Mouse (Mus musculus): ENCODE measurements around the gene Rps6kb2. TPM values are rescaled to one million over a fixed set of nuclear protein-coding genes. Genes with fewer than 3 reads are reported as not detected.
A peak's percentile ranks its signal among the peaks of the same experiment; 100 is the strongest.

Rps6kb2 gene
- polyA plus RNA-seq, 1 experiment from 2014 or later, result 61.6 TPM

GRCm38 (mm10) chr19:4117006-4117405, 46.1 kb downstream of the Rps6kb2 start:
- no peak for ATAC-seq (ENCODE audit: low FRiP score)
- peaks cover 10% of the 10 kb centered on the region for H3K4me1 ChIP-seq (replicated peaks)
- no peak overlapping the region for H3K27ac ChIP-seq
- H3K36me3 ChIP-seq, result peaks cover 65% of the 10 kb centered on the region
- no peaks in the 10 kb centered on the region for H3K9me3 ChIP-seq
- H3K4me2 ChIP-seq, result no peak overlapping the region
- WGBS, result 97% methylated on average over 7 of the region's 7 CpGs
- H3K4me3 ChIP-seq, result no peak overlapping the region
- no peak overlapping the region for H3K9ac ChIP-seq
- H3K27me3 ChIP-seq, result no peaks in the 10 kb centered on the region

- H3K4me3 ChIP-seq, result no peak overlapping the region
- ATAC-seq (ENCODE audit: low FRiP score), result no peak
- H3K27ac ChIP-seq, result no peak overlapping the region
- H3K27me3 ChIP-seq, result no peaks in the 10 kb centered on the region
- H3K9me3 ChIP-seq, result no peaks in the 10 kb centered on the region
- no peak overlapping the region for H3K9ac ChIP-seq
- WGBS, result 85% methylated on average over 11 of the region's 11 CpGs
- peaks cover 9% of the 10 kb centered on the region for H3K4me1 ChIP-seq (replicated peaks)
- H3K4me2 ChIP-seq, result no peak overlapping the region
- peaks cover 77% of the 10 kb centered on the region for H3K36me3 ChIP-seq
Observed at GRCm38 (mm10) chr19:4115816-4116215, 47.3 kb downstream of the Rps6kb2 start.

GRCm38 (mm10) chr19:4115144-4115543, 48.0 kb downstream of the Rps6kb2 start:
- 97% methylated on average over 10 of the region's 10 CpGs for WGBS
- no peak overlapping the region for H3K9ac ChIP-seq
- H3K27ac ChIP-seq, result no peak overlapping the region
- H3K4me3 ChIP-seq, result no peak overlapping the region
- no peaks in the 10 kb centered on the region for H3K9me3 ChIP-seq
- peaks cover 84% of the 10 kb centered on the region for H3K36me3 ChIP-seq
- H3K27me3 ChIP-seq, result no peaks in the 10 kb centered on the region
- no peak for ATAC-seq (ENCODE audit: low FRiP score)
- H3K4me1 ChIP-seq (replicated peaks), result peaks cover 2% of the 10 kb centered on the region
- no peak overlapping the region for H3K4me2 ChIP-seq

GRCm38 (mm10) chr19:4114551-4114950, 48.6 kb downstream of the Rps6kb2 start:
- no peaks in the 10 kb centered on the region for H3K27me3 ChIP-seq
- no peak for ATAC-seq (ENCODE audit: low FRiP score)
- H3K4me1 ChIP-seq (replicated peaks), result no peaks in the 10 kb centered on the region; the same call in none of the 2 replicates
- H3K27ac ChIP-seq, result no peak overlapping the region
- no peak overlapping the region for H3K4me3 ChIP-seq
- H3K36me3 ChIP-seq, result peaks cover 90% of the 10 kb centered on the region
- H3K9ac ChIP-seq, result no peak overlapping the region
- H3K9me3 ChIP-seq, result no peaks in the 10 kb centered on the region
- WGBS, result 90% methylated on average over 10 of the region's 10 CpGs
- H3K4me2 ChIP-seq, result no peak overlapping the region

GRCm38 (mm10) chr19:4113806-4114230, 49.3 kb downstream of the Rps6kb2 start:
- WGBS, result 79% methylated on average over 5 of the region's 5 CpGs
- Histone ChIP-seq H3K27ac (no peak overlapping the region), H3K36me3 (peaks cover 94% of the 10 kb centered on the region), H3K4me2 (no peak overlapping the region), H3K9me3 (no peaks in the 10 kb centered on the region), H3K4me3 (no peak overlapping the region), H3K9ac (no peak overlapping the region), H3K27me3 (no peaks in the 10 kb centered on the region), H3K4me1 (replicated peaks) (no peaks in the 10 kb centered on the region; the same call in 1 of the 2 replicates)
- ATAC-seq (ENCODE audit: low FRiP score), result peak; percentile 15; the same call in 1 of the 2 replicates

GRCm38 (mm10) chr19:4113186-4113805, 49.9 kb downstream of the Rps6kb2 start:
- Histone ChIP-seq H3K4me2 (no peak overlapping the region), H3K4me3 (no peak overlapping the region), H3K27ac (no peak overlapping the region), H3K4me1 (replicated peaks) (no peaks in the 10 kb centered on the region; the same call in 1 of the 2 replicates), H3K27me3 (no peaks in the 10 kb centered on the region), H3K9me3 (no peaks in the 10 kb centered on the region), H3K9ac (0 out of 2 replicates have a peak overlapping the region, but pooled peaks have one; percentile 8), H3K36me3 (peaks cover 99% of the 10 kb centered on the region)
- 81% methylated on average over 13 of the region's 13 CpGs for WGBS
- ATAC-seq (ENCODE audit: low FRiP score), result peak; percentile 14; the same call in 1 of the 2 replicates

- WGBS, result 94% methylated on average over 26 of the region's 26 CpGs
- Histone ChIP-seq H3K27me3 (no peaks in the 10 kb centered on the region), H3K9ac (no peak overlapping the region), H3K4me1 (replicated peaks) (no peaks in the 10 kb centered on the region; the same call in 1 of the 2 replicates), H3K36me3 (peaks cover 98% of the 10 kb centered on the region), H3K4me3 (no peak overlapping the region), H3K4me2 (no peak overlapping the region), H3K27ac (no peak overlapping the region), H3K9me3 (no peaks in the 10 kb centered on the region)
- ATAC-seq (ENCODE audit: low FRiP score), result no peak
Observed at GRCm38 (mm10) chr19:4112063-4112960, 50.8 kb downstream of the Rps6kb2 start.

- 83% methylated on average over 9 of the region's 9 CpGs for WGBS
- Histone ChIP-seq H3K4me1 (replicated peaks) (peaks cover 6% of the 10 kb centered on the region; the same call in 1 of the 2 replicates), H3K27me3 (no peaks in the 10 kb centered on the region), H3K36me3 (peaks cover 81% of the 10 kb centered on the region), H3K4me2 (no peak overlapping the region), H3K27ac (no peak overlapping the region), H3K9ac (no peak overlapping the region), H3K4me3 (no peak overlapping the region), H3K9me3 (no peaks in the 10 kb centered on the region)
- ATAC-seq (ENCODE audit: low FRiP score), result no peak
Observed at GRCm38 (mm10) chr19:4108535-4108934, 54.6 kb downstream of the Rps6kb2 start.

GRCm38 (mm10) chr19:4106654-4107053, 56.5 kb downstream of the Rps6kb2 start:
- ATAC-seq (ENCODE audit: low FRiP score), result no peak
- H3K9me3 ChIP-seq, result no peaks in the 10 kb centered on the region
- H3K9ac ChIP-seq, result no peak overlapping the region
- H3K4me2 ChIP-seq, result no peak overlapping the region
- no peak overlapping the region for H3K4me3 ChIP-seq
- peaks cover 19% of the 10 kb centered on the region for H3K27me3 ChIP-seq
- H3K27ac ChIP-seq, result no peak overlapping the region
- 94% methylated on average over 14 of the region's 14 CpGs for WGBS
- peaks cover 66% of the 10 kb centered on the region for H3K36me3 ChIP-seq
- H3K4me1 ChIP-seq (replicated peaks), result peaks cover 21% of the 10 kb centered on the region

GRCm38 (mm10) chr19:4104675-4105194, 58.4 kb downstream of the Rps6kb2 start:
- 93% methylated on average over 16 of the region's 16 CpGs for WGBS
- Histone ChIP-seq H3K27ac (peak overlapping the region; percentile 30), H3K27me3 (peaks cover 27% of the 10 kb centered on the region), H3K4me2 (no peak overlapping the region), H3K9ac (no peak overlapping the region), H3K9me3 (no peaks in the 10 kb centered on the region), H3K36me3 (peaks cover 46% of the 10 kb centered on the region), H3K4me1 (replicated peaks) (peaks cover 40% of the 10 kb centered on the region), H3K4me3 (no peak overlapping the region)
- no peak for ATAC-seq (ENCODE audit: low FRiP score)

Data from hindbrain, embryonic 13.5 days (tissue).